Mouse (Mus musculus) ES-Bruce4 (cell line): Measurements from ENCODE around the gene Adcyap1r1.

Experiments used
- CTCF ChIP-seq: IDR thresholded peaks from one replicate; pipeline ENCODE4 v1.8.1; 2011; ENCODE audit warnings: low read depth, low read length
- EP300 ChIP-seq: IDR thresholded peaks from 2 replicates; pipeline ENCODE4 v1.6.1; 2011; ENCODE audit warnings: low read depth, low read length; ENCODE audit not compliant: insufficient read depth
- POLR2A ChIP-seq: IDR thresholded peaks from one replicate; pipeline ENCODE4 v1.8.1; 2011; ENCODE audit warnings: low read length; ENCODE audit not compliant: insufficient read depth

- TF ChIP-seq POLR2A, result no peak
- TF ChIP-seq CTCF, result no peak
- TF ChIP-seq EP300, result no peak
These were observed 49.6 kb upstream of the Adcyap1r1 start for GRCm38 (mm10) chr6:55402041-55402776.
